Mouse (Mus musculus) thymus, postnatal 4 days (tissue): ENCODE results near the gene Slc7a5.

Source experiments
- DNase-seq: peaks from one replicate; pipeline ENCODE4 v3.0.0; 2021

Slc7a5 gene

DNA sequence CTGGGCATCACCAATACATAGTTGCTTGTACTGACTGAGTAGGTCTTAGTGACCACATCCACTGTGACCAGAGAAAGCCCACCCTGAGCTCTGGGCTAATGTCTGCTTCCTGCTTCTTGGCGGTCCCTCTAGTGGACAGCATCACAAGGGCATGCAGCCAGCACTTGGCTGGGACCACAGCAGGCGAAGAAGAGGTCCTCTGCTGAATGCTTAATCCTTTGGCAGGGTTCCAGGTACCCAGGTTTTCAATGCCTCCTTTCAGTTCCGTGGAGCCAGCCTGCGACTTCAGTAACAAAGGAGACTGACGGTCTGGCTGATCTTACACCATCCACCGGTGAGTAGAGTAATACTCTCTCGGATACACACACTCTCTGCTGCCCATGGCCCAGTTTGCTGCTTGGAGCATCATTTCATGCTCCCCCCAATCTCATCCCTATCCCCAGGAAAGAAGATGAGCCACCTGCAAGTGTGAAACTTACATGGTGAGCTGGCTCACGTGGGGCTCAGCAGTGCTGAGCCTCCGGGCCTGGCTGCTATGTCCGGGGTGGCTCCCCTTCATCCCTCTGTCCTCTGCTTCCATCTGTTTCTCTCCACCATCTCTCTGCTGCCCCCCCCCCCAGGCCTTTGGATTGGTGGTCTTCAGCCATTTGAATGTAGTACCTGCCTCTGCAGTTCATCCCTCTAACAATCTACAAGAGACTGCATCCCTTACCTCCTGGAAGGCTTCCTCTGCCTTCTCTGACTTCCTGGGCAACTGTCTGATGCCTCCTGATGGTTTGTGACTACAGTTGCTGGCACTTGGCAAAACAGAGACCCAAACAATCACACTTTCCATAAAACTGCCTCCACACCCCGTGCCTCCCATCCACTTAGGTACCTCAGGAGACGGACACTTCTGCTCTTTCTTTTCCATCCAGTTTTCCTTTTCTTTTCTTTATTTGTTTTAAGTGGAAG is 28.1 kb upstream of the Slc7a5 start:
- no peak for DNase-seq

DNA sequence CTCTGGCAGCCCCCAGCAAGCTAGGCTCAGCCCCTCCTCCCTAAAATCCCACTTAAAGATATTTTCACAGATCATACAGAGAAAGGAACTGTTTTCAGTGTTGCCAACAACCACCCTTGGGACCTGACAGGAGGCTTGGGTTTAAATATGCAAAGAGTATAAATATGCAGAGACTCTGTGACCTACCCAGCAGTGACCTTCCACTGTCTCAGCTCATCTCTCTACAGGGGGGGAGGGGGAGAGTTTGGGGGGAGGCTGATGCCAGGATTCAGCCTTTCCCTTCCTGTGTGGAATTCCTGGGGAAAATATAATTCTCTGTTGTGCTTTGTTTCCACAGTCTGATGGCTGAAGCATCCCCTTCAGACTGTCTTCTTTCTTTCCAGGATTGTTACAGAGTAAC is 27.4 kb upstream of the Slc7a5 start:
- DNase-seq, result no peak

DNA sequence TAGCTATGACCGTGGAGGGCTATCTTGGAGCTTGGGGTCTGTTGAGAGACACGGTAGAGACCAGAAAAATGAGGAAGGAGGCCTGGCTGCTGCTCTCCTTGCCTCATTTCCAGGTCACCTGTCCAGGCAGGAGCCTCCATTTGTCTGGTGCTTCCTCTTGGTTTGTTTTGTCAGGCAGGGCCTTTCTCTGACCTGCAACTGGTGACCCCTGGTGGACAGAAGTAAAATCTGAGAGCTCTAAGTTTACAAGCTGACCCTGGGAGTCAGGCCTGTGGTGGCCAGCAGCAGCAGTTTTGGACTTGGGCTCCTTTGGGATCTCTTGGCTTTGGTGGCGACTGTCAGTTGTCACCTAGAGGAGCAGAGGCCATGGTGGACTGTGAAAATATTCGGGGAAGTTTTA is 27.0 kb upstream of the Slc7a5 start:
- DNase-seq, result peak; percentile 32

DNA sequence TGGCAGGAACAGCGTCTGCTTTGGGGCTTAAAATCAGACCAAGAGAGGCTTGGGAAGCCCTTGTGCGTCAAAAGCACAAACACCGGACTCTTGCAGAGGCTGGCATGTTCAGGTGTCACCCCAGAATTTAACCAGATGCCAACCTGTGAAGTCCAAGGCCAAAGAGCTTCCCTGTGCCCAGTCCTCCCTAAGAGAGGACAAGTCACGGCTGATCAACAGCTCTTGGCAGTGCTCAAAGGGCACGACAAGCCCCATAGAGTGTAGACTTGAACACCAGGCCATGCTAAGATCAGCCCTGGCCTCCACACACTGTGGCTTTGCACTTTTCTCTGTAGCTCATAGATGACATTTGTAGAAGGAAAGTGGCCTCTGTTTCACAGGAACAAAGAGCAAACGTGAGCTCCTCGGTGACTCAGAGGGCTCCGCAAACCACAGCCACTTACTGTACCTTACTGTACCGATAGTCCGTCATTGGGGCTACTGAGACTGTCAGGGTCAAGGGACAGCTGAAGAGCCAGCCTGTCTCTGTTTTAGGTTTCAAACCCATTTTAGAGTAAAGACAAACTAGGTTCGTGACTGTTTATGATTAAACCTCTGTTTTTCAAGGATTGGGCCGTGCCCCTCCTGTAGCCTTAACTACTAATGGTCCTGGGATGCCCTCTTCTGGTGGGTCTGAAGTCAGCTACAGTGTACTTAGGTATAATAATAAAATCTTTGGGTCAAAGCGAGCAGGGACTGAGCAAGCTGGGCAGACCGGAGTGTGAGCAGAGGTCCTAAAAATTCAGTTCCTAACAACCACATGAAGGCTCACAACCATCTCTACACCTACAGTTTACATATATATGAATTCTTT is 25.4 kb upstream of the Slc7a5 start:
- DNase-seq, result no peak

DNA sequence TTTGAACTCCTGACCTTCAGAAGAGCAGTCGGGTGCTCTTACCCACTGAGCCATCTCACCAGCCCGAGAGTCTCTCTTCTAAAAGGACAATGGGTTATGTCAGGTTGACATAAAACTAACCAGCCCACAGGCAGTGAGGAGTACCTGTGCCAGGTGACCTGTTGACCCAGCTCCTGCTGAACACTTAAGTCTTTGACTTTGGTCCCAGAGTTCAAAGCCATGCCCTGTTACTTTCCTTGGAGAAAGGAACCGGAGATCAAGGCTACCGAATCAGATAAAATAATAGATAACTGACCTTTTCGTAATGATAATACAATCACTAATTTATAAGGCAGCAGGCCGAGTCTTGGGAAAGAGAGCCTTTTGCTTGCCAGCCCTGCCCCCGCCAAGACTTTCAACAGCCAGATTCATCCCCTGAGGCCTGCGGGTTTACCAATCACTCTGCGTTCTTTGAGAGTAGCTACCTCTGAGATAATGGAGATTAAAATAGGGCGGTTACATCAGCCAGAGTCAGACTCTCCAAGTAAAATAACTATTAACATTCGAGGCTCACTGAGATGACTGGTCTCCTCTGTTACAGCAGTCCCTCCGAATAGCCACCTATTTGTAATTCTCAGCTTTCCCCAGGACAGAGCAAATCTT is 24.7 kb upstream of the Slc7a5 start:
- DNase-seq, result no peak

DNA sequence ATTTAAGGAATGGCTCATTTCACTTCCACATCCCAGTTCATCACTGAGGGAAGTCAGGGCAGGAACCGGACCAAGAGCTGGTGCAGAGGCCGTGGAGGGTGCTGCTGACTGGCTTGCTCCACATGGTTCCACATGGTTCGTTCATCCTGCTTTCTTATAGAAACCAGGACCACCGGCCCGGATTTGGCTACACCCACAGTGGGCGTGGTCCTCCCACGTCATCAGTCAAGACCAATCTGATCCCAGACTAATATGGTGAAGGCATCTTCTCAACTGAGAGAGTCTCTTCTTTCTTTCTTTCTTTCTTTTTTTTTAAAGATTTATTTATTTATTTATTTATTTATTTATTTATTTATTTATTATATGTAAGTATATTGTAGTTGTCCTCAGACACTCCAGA is 24.1 kb upstream of the Slc7a5 start:
- no peak for DNase-seq

DNA sequence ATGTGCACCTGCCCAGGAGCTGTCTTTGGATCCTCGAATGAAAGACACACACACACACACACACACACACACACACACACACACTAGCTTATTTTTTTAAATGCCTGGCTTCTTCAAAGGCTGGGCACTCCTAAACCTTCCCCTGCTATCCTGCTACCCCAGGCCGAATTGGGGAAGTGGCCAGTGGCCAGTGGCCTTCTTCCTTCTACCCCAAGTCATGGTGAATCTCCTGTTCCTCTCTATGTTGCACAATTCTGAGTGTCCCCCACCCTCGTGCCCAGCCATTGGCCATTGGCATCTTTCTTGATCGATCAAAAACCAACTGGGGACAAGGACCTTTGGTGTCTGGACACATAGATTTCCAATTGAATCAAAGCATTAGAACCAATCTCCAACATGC is 22.6 kb upstream of the Slc7a5 start:
- DNase-seq, result no peak

DNA sequence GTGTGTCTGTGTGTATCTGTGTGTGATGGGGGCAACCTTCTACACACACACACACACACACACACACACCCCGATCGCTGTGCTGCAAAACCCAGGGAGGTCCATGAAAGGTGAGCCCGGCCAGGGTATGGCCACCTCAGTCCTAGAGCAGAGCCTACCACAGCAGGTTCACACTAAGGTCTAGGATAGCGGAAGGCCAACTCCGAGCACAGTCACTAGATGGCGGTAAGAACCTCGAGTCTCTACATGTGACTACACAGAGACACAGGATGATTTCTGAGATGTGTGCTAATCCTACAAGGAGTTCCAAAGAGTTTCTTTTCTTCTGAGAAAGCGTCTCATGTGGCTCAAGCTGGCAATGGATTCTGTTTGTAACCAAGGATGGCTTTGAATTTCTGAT is 19.8 kb upstream of the Slc7a5 start:
- peak; percentile 74 for DNase-seq

DNA sequence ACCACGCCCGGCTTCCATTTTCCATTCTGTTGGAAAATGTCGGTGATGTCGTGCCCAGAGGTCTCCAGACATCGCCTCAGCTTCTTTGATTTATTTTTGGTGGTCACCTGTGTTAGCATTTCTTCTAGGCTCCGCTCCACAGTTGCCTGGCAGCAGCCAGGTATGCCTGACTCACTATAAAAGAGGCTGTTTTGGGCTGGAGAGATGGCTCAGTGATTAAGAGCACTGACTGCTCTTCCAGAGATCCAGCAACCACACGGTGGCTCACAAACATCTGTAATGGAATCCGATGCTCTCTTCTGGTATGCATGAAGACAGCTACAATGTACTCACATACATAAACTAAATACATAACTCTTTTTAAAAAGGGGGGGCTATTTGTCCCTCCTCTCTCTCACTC is 18.8 kb upstream of the Slc7a5 start:
- no peak for DNase-seq

DNA sequence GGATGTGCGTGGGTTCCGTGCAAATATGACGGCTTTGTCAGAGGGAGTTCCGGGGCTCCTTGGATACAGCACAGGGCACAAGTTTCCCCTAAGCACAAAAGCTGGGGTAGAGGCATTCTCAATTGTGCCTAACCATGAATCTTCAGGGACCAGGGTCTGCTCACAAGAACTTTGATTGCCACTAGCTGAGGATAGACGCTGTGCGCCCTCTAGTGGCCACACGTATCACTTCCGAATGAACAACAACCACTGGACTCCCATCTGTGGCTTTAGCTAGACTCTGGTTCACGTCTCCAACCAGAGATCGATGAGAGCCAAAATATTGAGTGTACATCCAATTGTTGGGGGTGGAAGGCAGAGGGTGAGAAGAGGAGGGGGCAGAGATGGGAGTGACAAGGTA is 18.1 kb upstream of the Slc7a5 start:
- DNase-seq, result peak; percentile 87

DNA sequence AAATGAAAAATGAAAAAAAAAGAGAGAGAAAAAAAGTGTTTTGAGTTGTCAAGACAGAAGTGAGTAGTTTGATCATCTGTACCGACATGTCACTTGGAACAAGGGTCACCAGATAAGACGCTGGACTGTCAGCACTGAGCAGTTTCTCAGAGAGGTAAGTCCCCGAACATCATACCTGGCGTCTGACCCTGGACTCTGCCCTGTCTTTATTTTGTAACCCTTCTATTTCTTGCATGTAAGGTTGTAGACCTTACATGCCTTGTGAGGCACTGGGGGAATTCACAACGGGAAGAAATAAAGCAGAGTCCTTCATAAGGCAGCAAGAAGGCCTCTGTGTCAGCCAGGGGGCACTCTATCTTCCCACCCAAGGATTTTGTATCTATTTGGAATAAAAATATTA is 17.2 kb upstream of the Slc7a5 start:
- no peak for DNase-seq

DNA sequence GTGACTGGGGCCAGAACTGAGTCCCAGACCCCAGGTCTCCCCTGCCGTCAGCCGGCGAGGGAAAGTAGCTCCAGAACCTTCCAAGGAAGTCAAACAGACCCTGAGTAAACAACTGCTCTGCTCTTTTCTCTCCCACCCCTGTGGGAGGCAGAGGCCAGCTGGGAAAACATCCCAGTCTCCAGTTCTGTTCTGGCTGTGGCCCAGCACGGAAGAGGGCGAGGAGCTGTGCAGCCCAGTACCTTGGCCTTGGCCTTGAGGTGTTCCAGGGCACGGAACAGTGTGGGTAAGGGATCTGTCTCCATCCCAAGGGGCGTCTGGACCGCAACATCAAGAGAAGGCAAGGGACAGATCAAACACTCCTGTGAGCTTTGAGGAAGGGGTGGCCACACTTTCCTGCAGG is 14.6 kb upstream of the Slc7a5 start:
- no peak for DNase-seq

DNA sequence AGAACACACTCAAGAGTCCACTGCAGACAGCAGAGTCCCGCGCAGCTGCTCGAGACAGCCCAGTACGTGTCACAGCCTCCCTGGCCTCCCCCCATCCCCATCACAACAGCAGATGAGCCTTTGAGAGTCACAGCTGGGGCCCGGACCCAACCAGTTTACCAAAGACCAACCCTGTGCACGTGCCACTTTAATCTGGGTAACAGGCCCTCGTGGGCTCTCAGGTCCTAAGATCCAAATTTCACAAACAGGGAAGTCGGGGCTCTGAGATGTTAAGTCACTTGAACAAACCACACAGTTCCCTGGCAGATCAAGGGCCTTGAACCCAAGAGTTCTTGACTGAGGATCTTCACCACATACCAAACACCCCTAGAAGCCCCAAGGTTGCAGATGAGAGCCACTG is 14.1 kb upstream of the Slc7a5 start:
- no peak for DNase-seq

DNA sequence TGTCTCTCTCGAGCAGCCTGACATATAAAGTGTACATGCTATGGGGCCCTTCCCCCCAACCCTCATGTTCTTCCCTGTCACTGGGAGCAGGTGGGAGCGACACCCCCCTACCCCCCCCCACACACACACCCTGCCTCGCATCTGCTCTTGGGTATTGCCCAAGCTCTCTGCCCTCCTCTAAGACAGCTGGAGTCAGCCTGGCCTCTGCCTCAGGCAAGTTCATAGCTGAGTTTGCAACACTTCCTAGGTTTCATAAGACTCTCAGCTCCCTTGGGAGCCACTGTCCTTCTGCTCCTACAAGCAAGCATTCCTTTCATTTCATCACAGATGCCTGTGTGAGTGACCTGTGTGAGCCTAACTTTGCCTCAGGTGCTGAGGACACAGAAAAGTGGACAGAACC is 12.2 kb upstream of the Slc7a5 start:
- DNase-seq, result no peak

DNA sequence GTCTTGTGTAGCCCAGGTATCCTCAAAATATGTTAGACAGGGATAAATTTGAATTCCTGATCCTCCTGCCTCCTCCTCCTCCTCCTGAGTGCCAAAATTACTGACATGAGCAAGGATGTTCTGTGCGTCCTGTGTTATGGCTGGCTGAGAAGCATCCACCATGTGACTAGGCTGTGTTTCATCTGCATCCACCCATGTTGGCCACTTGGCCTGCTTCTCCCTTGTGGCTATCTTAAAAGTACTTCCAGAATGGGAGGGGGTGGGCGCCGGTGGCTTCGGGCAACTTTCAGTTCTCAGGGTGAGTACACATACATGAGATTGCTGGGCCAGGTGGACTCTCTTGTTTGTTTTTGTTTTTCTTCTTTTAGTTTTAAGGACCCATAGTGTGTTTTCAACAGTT is 11.7 kb upstream of the Slc7a5 start:
- DNase-seq, result no peak

DNA sequence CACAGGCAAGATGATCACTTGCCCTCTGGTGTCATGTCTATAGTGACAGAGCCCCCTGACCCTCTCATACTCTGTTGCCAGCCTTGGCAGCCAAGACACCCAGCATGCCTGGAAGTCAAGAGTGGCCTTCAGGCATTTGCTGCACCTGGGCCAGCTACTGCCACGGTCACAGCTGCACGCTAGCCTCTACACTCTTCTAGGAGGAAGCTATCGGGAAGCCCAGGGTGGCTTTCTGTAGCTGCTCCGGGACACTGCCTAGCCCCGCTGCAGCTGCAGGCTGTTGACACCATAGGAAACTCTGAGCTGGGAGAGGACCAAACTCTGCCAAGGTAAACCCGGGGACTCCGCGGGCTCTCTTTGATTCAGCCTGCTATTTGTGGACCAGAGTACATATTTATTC is 5.9 kb upstream of the Slc7a5 start:
- no peak for DNase-seq

DNA sequence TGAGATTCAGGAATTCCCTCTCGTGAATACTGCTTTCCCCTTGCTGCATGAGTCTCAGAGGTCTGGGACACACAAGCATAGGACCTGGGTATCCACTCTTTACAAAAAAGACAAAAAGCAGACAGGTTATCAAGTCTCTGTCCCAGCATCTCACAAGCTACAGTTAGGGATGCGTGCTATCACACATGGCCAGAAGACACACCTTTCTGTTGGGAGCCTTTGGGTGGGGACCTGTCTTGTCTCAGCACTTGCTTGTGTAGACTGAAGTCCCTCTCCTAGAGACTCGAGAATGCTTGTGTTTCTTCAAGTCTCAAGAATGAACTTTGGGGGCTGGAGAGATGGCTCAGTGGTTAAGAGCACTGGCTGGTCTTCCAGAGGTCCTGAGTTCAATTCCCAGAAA is 5.3 kb upstream of the Slc7a5 start:
- no peak for DNase-seq

DNA sequence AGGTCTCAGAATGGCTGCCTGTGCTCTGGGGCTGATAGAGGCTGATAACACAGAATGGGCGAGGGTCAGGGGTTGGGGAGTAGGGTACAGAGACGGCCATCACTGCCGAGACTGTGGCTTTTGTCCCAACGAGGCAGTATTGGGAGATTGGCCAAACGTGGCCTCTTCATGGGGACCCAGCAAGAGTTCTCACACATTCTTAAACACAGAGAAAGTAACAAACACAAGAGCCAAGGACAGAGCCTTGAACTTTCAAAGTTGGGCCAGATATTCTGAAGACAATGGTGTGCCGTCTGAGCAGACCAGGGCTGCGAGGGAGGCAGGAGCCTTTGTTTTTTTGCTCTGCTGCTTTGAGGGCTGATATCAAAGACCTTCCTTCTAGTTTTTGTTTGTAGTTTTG is 4.5 kb upstream of the Slc7a5 start:
- DNase-seq, result no peak

DNA sequence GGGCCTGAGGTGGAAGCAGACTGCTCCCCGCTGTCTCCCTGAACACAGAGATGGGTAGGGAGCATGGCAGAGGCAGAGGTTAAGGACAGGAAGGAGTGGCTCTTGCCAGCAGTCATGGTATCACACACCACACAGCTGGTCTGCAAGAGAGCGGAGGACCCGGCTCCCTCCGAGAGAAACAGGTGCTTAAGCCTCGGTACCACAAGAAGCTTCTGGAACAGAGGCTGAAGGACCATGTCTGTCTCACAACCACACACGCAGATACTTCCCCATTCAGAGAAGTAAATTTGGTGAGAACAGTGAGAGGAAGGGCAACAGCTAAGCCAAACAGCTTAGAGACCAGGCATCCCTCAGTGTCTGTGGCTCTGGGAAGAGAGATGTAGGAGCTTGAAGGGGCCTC is 3.9 kb upstream of the Slc7a5 start:
- no peak for DNase-seq

DNA sequence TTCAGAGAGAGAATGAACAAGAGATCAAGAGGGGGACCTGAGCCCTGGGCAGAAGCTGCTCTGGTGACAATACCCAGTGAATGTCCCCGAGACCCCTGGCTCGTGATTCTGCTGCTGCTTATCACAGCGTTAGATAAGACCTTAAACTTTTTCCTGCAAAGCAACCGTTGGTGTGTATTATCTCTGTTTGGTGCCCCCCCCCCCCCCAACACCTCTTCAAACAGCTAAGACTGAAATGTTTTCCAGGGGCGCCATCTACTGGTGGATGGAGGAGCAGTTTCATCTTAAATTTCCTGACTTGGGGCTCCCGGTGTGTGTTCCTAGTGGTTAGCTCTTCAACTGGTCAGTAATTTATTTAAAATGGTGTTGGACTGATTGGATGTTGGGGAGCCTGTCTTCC is 2.2 kb upstream of the Slc7a5 start:
- DNase-seq, result peak; percentile 89

DNA sequence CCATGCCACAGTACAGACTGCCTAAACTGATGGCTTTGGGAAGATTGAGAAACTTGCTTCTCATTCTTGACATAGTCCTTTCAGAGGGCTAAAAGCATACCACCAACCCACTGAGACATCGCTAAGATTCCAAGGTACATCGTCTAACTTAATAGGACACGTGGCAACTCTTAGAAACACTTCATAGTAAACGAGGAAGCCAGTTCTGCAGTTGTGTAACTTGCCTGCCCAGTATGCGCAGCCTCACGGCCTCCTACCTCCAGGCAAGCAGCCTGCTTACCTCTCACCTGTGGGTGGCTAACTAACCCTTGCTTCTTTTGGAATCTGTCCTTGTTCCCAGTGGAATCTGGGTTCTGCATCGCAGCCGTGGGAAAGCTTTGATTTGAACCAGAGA is 1.7 kb upstream of the Slc7a5 start:
- DNase-seq, result no peak

DNA sequence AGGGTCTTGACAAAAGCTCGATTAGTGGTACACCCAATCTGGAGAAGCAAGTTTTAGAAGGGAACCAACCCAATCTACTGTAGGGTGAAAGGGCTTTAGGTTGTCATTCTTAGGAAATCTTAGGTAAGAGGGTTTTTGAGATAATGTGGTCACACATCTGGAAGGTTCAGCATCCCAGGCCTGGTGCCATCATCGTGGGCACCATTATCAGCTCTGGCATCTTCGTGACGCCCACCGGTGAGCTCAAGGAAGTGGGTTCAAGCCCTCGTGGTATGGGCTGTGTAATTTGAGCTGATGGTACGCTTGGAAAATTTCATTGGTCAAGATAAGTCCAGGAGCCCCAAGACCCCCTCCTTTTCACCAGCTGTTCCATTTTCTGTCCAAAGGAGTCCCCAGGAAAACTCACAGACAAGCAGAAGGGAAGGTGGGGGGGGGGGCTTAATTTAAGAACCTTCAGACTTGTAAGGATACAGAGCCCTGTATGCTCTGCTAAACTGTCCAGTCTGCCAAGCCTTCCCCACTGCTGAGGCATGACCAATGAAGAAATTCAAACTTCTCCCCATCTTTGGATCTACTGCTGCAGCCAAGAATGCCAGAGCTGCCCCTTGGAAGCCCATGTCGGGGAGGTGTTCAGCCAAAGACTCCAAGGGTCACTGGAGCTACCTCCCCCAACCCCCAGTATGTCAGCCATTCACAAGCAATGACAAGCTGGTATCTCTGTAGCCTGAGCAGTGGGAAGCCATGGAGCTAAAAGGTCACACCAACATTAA is 1.1 kb upstream of the Slc7a5 start:
- peak; percentile 29 for DNase-seq
